ENCODE assay signal across 29 mouse cellular contexts in the genomic region with DNA sequence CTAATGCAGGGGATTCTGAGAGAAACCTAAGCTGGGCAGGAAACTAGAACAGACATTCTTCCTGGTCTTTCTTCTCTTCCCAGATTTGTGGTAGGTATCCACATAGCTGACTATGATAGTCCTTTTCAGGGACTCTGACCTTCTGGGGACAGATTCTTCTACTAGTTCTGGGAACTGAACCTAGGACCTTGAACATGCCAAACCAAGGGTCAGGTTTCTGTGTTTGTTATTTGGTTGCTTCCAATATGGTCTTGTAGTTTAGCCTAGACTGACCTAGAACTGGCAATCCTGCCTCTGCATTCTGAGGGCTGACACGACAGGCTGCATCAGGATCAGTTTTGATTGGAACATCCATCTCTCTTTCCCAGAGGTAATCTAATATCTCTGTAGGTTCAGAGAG.
"Had no signal": no experiment of that assay in that cellular context is flagged by ENCODE, and none has a peak within 500 bp of the region (broad histone marks: within the 10 kb centered on the region; RNA-seq: fewer than 3 reads in every experiment).

No protein-coding gene starts in this region.

- H3K9me3 ChIP-seq: embryonic facial prominence, embryonic 10.5 days; embryonic facial prominence, embryonic 12.5 days; embryonic facial prominence, embryonic 13.5 days; embryonic facial prominence, embryonic 15.5 days; forebrain, embryonic 10.5 days; forebrain, embryonic 12.5 days; forebrain, embryonic 13.5 days; forebrain, embryonic 15.5 days had no signal

- H3K4me3 ChIP-seq: embryonic facial prominence, embryonic 10.5 days; embryonic facial prominence, embryonic 12.5 days; embryonic facial prominence, embryonic 13.5 days; embryonic facial prominence, embryonic 15.5 days; erythroblast, embryonic 14.5 days; forebrain, embryonic 10.5 days; forebrain, embryonic 12.5 days; forebrain, embryonic 13.5 days; forebrain, embryonic 15.5 days; heart, adult 2 months had no signal

- ATAC-seq: forebrain, embryonic 13.5 days; forebrain, embryonic 14.5 days; forebrain, embryonic 15.5 days; forebrain, embryonic 16.5 days; forebrain, postnatal 0 days had no signal

- DNase-seq: cerebellum, adult 18-20 months; cerebellum, adult 2 months; cerebellum, adult 8-10 months; cerebellum, adult 9-10 months; cerebellum, adult 9-11 months; cerebellum, postnatal 10 days; cerebellum, postnatal 14 days; cerebellum, postnatal 25 days; cerebellum, postnatal 36 days; embryo, embryonic 11 days; forebrain, postnatal 0 days; gastrocnemius, postnatal 10 days; gastrocnemius, postnatal 14 days; gastrocnemius, postnatal 25 days; gastrocnemius, postnatal 36 days; heart, adult 11 months; heart, adult 18-20 months; heart, adult 2 months had no signal

- H3K9ac ChIP-seq: embryonic facial prominence, embryonic 12.5 days; embryonic facial prominence, embryonic 13.5 days; embryonic facial prominence, embryonic 15.5 days; forebrain, embryonic 12.5 days; forebrain, embryonic 13.5 days; forebrain, embryonic 15.5 days; forebrain, postnatal 0 days had no signal

- H3K27me3 ChIP-seq: embryonic facial prominence, embryonic 12.5 days; embryonic facial prominence, embryonic 13.5 days; embryonic facial prominence, embryonic 15.5 days; forebrain, embryonic 12.5 days; forebrain, embryonic 13.5 days; forebrain, embryonic 15.5 days had no signal

- H3K4me2 ChIP-seq: embryonic facial prominence, embryonic 12.5 days; embryonic facial prominence, embryonic 13.5 days; embryonic facial prominence, embryonic 15.5 days; forebrain, embryonic 12.5 days; forebrain, embryonic 13.5 days; forebrain, embryonic 15.5 days had no signal

- H3K27ac ChIP-seq: embryonic facial prominence, embryonic 10.5 days; embryonic facial prominence, embryonic 12.5 days; embryonic facial prominence, embryonic 13.5 days; embryonic facial prominence, embryonic 15.5 days; forebrain, embryonic 10.5 days; forebrain, embryonic 12.5 days; forebrain, embryonic 13.5 days; forebrain, embryonic 15.5 days; heart, adult 2 months had no signal

- H3K36me3 ChIP-seq: embryonic facial prominence, embryonic 12.5 days; embryonic facial prominence, embryonic 13.5 days; embryonic facial prominence, embryonic 15.5 days; forebrain, embryonic 12.5 days; forebrain, embryonic 15.5 days had no signal
